Mouse (Mus musculus) right cerebral cortex, adult 18-20 months (tissue): ENCODE results near the gene Parvb.
A peak's percentile ranks its signal among the peaks of the same experiment; 100 is the strongest.

Experiments
- DNase-seq: peaks from one replicate; pipeline ENCODE4 v3.0.0; 2022; ENCODE audit warnings: mixed read lengths

Parvb gene

GRCm38 (mm10) chr15:84231721-84232561 is at the start of gene Parvb:
Gene Parvb, plus strand, starts transcription at chr15:84232043.
- no peak for DNase-seq

- DNase-seq: no peak
Measured at GRCm38 (mm10) chr15:84183967-84184366, 47.9 kb upstream of the Parvb start.

- DNase-seq: no peak
Measured at GRCm38 (mm10) chr15:84186196-84186595, 45.6 kb upstream of the Parvb start.

GRCm38 (mm10) chr15:84188887-84189530 is 42.8 kb upstream of the Parvb start:
- no peak for DNase-seq

- DNase-seq: no peak
Measured at GRCm38 (mm10) chr15:84189881-84190280, 42.0 kb upstream of the Parvb start.

GRCm38 (mm10) chr15:84191724-84192057 is 40.2 kb upstream of the Parvb start:
- DNase-seq: no peak

GRCm38 (mm10) chr15:84192058-84192791 is 39.6 kb upstream of the Parvb start, which contains the start of gene Samm50:
Gene Samm50, plus strand, starts transcription at chr15:84192241.
- peak; percentile 94 for DNase-seq

DNA sequence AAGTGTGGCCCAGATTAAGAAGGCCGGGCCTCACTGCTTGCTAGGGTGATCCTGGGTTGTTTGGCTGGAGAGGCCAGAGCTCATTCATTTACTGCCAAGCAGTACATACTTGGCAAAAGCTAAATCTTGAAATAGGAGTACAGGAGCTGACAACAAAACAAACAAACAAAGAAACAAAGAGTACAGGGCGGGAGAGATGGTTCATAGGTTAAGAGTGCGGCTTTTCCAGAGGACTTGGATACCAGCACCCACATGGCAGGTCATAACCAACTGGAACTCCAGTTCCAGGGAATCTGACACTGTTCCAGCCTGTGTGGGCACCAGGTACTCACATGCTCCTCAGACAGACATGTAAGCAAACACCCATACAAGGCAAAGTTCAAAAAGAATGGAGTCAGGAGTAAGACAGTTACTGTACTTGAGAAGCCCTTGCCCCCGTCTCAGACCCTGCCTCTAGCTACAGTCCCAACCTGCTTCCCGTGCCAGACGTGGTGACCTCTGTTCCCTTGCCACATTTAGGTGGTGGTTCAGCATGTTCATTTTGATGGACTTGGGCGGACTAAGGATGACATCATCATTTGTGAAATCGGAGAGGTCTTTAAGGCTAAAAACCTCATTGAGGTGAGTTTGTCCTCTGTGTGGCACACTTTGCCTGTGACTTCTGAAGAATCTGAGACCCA is 35.2 kb upstream of the Parvb start:
- no peak for DNase-seq

- no peak for DNase-seq
Measured at GRCm38 (mm10) chr15:84207327-84207726, 24.5 kb upstream of the Parvb start.

GRCm38 (mm10) chr15:84209517-84210412 is 22.1 kb upstream of the Parvb start:
- DNase-seq: no peak

GRCm38 (mm10) chr15:84210461-84210860 is 21.4 kb upstream of the Parvb start:
- DNase-seq: peak; percentile 47

- no peak for DNase-seq
Measured at GRCm38 (mm10) chr15:84210941-84211340, 20.9 kb upstream of the Parvb start.

DNA sequence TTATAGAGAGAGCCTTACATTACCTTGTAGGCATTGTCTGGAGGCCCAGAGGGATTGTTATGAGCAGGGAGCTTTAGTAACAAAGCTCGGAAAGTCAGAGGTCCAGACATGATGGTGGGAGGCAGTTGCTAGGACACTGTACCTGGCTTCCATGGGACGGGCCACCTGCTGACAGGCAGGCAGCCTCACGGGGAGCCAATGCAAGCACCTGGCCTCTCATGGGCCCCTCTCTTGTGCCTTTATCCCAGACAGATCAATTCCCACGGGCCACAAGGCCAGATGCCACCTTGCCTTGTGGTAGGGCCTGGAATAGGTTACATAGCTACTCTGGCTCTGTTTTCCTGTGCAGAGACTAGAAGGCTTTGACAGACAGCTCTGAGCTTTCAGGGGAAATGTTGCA is 20.3 kb upstream of the Parvb start:
- no peak for DNase-seq

- DNase-seq: peak; percentile 78
Measured at GRCm38 (mm10) chr15:84212031-84212755, 19.6 kb upstream of the Parvb start.

DNA sequence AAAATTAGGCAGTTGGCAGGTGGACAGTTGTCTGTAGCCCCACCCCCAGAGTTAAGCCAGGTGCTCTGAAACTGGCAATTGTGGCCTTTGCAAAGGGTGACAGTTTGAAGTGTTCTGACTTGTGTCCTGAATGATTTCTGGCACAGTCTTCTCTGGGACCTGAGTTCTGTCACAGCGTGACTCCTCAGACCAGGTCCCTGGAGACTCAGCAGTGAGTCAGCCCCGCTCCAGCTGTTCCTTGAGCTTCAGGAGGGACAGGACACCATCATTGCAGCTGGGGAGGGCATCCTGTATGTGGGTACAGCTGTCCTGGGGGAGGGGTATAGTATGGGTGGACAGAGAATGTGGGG is 19.1 kb upstream of the Parvb start:
- DNase-seq: no peak

DNA sequence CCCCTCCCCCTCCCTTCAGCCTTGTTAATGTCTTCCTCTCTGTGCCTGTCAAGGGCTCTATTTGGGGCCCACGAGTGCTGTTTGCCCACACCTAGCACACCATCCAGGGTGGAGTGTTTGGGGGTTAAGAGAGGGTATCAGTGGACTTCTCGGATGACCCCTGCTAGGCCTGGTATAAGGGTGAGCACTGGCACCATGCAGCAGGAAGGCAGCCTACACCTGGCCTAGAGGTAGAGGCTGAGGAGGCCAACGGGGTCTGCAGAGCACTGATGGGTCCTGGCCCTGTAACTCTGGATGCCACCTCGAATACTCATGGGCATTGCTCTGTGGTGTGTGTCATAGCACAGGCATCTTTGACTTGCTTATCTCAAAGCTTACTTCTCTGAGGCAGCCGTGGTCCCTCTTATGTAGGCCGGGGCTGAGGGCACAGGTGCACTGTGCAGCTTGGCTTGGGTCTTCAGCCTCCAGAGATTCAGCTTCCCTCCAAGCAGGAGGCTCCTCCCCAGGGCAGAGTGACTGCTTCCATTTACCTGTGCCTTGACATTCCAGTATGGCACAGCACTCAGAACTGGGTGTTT is 18.6 kb upstream of the Parvb start:
- no peak for DNase-seq

DNA sequence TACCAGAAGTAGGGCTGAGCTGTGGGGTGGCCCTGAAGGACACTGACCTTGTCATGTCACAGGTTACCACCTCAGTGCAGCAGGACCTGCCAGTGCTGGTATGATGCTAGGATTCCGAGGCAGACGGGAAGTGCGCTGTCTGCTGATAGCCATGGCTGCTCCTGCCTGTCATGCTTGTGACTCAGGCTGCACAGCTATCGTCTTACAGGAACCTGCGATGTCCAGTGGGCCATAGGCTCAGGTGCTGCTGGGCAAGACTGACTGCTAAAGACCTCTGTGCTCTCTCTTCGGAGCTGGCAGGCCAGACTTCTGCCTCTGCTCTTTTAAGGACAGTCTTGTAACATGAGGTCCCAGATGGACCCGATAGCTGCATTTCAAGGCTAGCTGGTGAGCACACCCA is 17.4 kb upstream of the Parvb start:
- DNase-seq: no peak

DNA sequence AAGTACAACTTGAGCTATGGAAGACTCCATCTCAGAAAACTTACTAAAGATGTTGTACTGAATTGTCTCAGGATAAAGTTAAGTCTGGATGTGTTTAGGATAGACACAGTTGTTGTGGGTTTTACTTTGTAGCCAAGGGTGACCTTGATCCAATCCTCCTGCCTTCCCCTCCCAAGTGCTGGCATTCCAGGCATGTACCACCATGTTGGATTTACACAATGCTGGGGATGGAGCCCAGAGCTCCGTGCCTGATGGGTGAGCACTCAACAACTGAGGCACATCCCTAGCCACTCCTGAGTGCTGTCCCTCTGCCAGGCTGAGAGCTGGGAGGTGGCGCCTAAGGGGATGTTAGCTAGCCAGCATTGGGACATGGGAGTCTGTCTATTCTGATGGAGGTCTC is 16.6 kb upstream of the Parvb start:
- no peak for DNase-seq

DNA sequence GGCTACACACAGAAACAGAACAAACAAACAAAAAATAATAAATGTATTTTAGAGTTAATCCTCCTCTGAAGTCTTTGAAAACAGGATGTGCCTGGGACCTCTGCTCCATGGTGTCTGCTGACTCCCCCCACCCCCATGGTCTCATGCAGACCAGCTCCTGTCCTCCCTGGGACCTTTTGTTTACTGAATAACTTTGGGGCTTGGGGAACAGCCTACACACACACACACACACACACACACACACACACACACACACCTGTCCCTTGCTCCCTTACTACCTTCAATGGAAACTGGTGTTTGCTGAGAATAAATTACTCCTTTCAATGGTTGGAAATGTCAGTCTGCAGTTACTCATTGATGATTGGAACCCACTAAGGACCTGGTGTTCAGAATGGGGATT is 15.8 kb upstream of the Parvb start:
- no peak for DNase-seq

- DNase-seq: no peak
Measured at GRCm38 (mm10) chr15:84216461-84217084, 15.3 kb upstream of the Parvb start.
